ENCODE assay signal across 26 mouse cellular contexts in genomic region chr19:40355075-40355474, GRCm38 (mm10).
A peak's percentile ranks its signal among the peaks of the same experiment; 100 is the strongest.
DNase-seq lines count a peak whose midpoint lies in the region; ATAC-seq and TF ChIP-seq lines count a peak whose summit lies in the region.
"Had no signal": no experiment of that assay in that cellular context is flagged by ENCODE, and none has a peak within 500 bp of the region (broad histone marks: within the 10 kb centered on the region; RNA-seq: fewer than 3 reads in every experiment).

No protein-coding gene starts in this region.

- H3K9ac ChIP-seq in heart, embryonic 12.5 days: no peak overlapping the region
- no peak overlapping the region for H3K9ac ChIP-seq in heart, embryonic 11.5 days (ENCODE audit: low read depth, low read length)
- H3K9ac ChIP-seq in liver, embryonic 14.5 days (replicated peaks): no peak overlapping the region
- no peak overlapping the region for H3K9ac ChIP-seq in liver, embryonic 11.5 days (ENCODE audit: low read depth, low read length)
- H3K9ac ChIP-seq: liver, embryonic 13.5 days; midbrain, embryonic 13.5 days; neural tube, embryonic 13.5 days had no signal

- no peaks in the 10 kb centered on the region for H3K9me3 ChIP-seq in heart, embryonic 12.5 days (replicated peaks)
- no peaks in the 10 kb centered on the region for H3K9me3 ChIP-seq in heart, embryonic 11.5 days (replicated peaks; ENCODE audit: control insufficient read depth, low read length)
- H3K9me3 ChIP-seq in liver, embryonic 14.5 days (ENCODE audit: control insufficient read depth, low read length): no peaks in the 10 kb centered on the region
- H3K9me3 ChIP-seq in liver, embryonic 11.5 days (ENCODE audit: control insufficient read depth, low read length): no peaks in the 10 kb centered on the region
- H3K9me3 ChIP-seq: liver, embryonic 13.5 days; midbrain, embryonic 13.5 days; neural tube, embryonic 13.5 days had no signal

- 81% methylated on average over 3 of the region's 3 CpGs for WGBS in heart, embryonic 12.5 days
- WGBS in heart, embryonic 11.5 days (ENCODE audit: insufficient replicate concordance): 79% methylated on average over 3 of the region's 3 CpGs
- 69% methylated on average over 3 of the region's 3 CpGs for WGBS in liver, embryonic 14.5 days (ENCODE audit: insufficient replicate concordance)
- WGBS in liver, embryonic 11.5 days: 88% methylated on average over 3 of the region's 3 CpGs

- TF ChIP-seq EP300 in liver, embryonic 14.5 days (IDR thresholded peaks at IDR 0.05; ENCODE audit: low read depth): no peak

- peak; percentile 10; the same call in 1 of the 2 replicates for TF ChIP-seq CTCF in liver, embryonic 14.5 days (IDR thresholded peaks at IDR 0.05; ENCODE audit: low read depth)

- ATAC-seq in heart, embryonic 12.5 days (ENCODE audit: insufficient number of reproducible peaks, low FRiP score): no peak
- ATAC-seq in heart, embryonic 11.5 days (replicated peaks; ENCODE audit: insufficient number of reproducible peaks, low FRiP score, low TSS enrichment): no peak
- no peak for ATAC-seq in liver, embryonic 14.5 days (ENCODE audit: insufficient read depth)
- no peak for ATAC-seq in liver, embryonic 11.5 days (replicated peaks; ENCODE audit: low FRiP score)
- ATAC-seq: activated CD4-positive, CD25-positive, alpha-beta regulatory T cell, adult 4 months; forebrain, embryonic 16.5 days; hindbrain, embryonic 16.5 days; midbrain, embryonic 13.5 days had no signal

- H3K36me3 ChIP-seq in heart, embryonic 12.5 days: peaks cover 22% of the 10 kb centered on the region
- peaks cover 2% of the 10 kb centered on the region; the same call in 1 of the 2 replicates for H3K36me3 ChIP-seq in heart, embryonic 11.5 days (ENCODE audit: control insufficient read depth, insufficient read depth, low read length)
- peaks cover 4% of the 10 kb centered on the region; the same call in 1 of the 2 replicates for H3K36me3 ChIP-seq in liver, embryonic 14.5 days (replicated peaks; ENCODE audit: control insufficient read depth, insufficient read depth, low read depth)
- no peaks in the 10 kb centered on the region; the same call in 1 of the 2 replicates for H3K36me3 ChIP-seq in liver, embryonic 11.5 days (ENCODE audit: control insufficient read depth, insufficient read depth, low read length)

- H3K27me3 ChIP-seq in heart, embryonic 12.5 days (replicated peaks): no peaks in the 10 kb centered on the region
- H3K27me3 ChIP-seq in heart, embryonic 11.5 days (ENCODE audit: control insufficient read depth, insufficient read depth, low read length): no peaks in the 10 kb centered on the region
- H3K27me3 ChIP-seq in liver, embryonic 14.5 days (ENCODE audit: control insufficient read depth, insufficient read depth, low read length): no peaks in the 10 kb centered on the region
- no peaks in the 10 kb centered on the region for H3K27me3 ChIP-seq in liver, embryonic 11.5 days (replicated peaks; ENCODE audit: control insufficient read depth, insufficient read depth, low read length)
- H3K27me3 ChIP-seq: CH12.LX; liver, embryonic 13.5 days; midbrain, embryonic 13.5 days; neural tube, embryonic 13.5 days had no signal

- H3K4me2 ChIP-seq in heart, embryonic 12.5 days: no peak overlapping the region
- H3K4me2 ChIP-seq in heart, embryonic 11.5 days: no peak overlapping the region
- H3K4me2 ChIP-seq in liver, embryonic 14.5 days (ENCODE audit: low read depth): no peak overlapping the region
- no peak overlapping the region for H3K4me2 ChIP-seq in liver, embryonic 11.5 days
- H3K4me2 ChIP-seq: liver, embryonic 13.5 days; midbrain, embryonic 13.5 days; neural tube, embryonic 13.5 days had no signal

- peak overlapping the region; percentile 44; the same call in 1 of the 2 replicates for H3K27ac ChIP-seq in heart, embryonic 12.5 days (ENCODE audit: poor library complexity, severe bottlenecking)
- H3K27ac ChIP-seq in heart, embryonic 11.5 days (ENCODE audit: low read depth, low read length): no peak overlapping the region
- H3K27ac ChIP-seq in liver, embryonic 14.5 days: no peak overlapping the region
- no peak overlapping the region for H3K27ac ChIP-seq in liver, embryonic 11.5 days (ENCODE audit: low read depth, low read length)
- H3K27ac ChIP-seq: left cerebral cortex, adult 2 months; liver, embryonic 13.5 days; macrophage; midbrain, embryonic 13.5 days; neural tube, embryonic 13.5 days had no signal

- DNase-seq in adrenal gland, postnatal 10 days: peak; percentile 48
- no peak for DNase-seq in adrenal gland, adult 8-10 months
- DNase-seq in liver, embryonic 14.5 days (ENCODE audit: low read depth in 3 of 3, low spot score in 3 of 3): no peak
- DNase-seq in liver, embryonic 11.5 days (ENCODE audit: low spot score): no peak
- DNase-seq in urinary bladder, postnatal 4 days (ENCODE audit: low spot score in 2 of 2): no peak
- DNase-seq: adrenal gland, postnatal 36 days; cerebellum, adult 2 months; cerebellum, postnatal 14 days; gastrocnemius, postnatal 10 days; heart, postnatal 14 days; kidney, postnatal 14 days; left cerebral cortex, postnatal 4 days; liver, embryonic 13.5 days; lung, adult 2 months; lung, postnatal 10 days had no signal

- peaks cover 26% of the 10 kb centered on the region for H3K4me1 ChIP-seq in heart, embryonic 12.5 days (replicated peaks)
- H3K4me1 ChIP-seq in heart, embryonic 11.5 days (ENCODE audit: control insufficient read depth, insufficient read depth, low read length): peaks cover 18% of the 10 kb centered on the region
- H3K4me1 ChIP-seq in liver, embryonic 14.5 days (replicated peaks; ENCODE audit: control insufficient read depth in 2 of 2, insufficient read depth in 2 of 2, low read length in 1 of 2): no peaks in the 10 kb centered on the region
- no peaks in the 10 kb centered on the region; the same call in 1 of the 2 replicates for H3K4me1 ChIP-seq in liver, embryonic 11.5 days (replicated peaks; ENCODE audit: control insufficient read depth, insufficient read depth, low read length)
- H3K4me1 ChIP-seq: liver, embryonic 13.5 days had no signal

- H3K4me3 ChIP-seq in heart, embryonic 12.5 days: no peak overlapping the region
- H3K4me3 ChIP-seq in heart, embryonic 11.5 days (ENCODE audit: low read depth, low read length): no peak overlapping the region
- H3K4me3 ChIP-seq in liver, embryonic 14.5 days (ENCODE audit: insufficient read depth in 1 of 2, low read depth in 2 of 2, low read length in 2 of 2): no peak overlapping the region
- no peak overlapping the region for H3K4me3 ChIP-seq in liver, embryonic 11.5 days (ENCODE audit: low read depth, low read length)
- H3K4me3 ChIP-seq: erythroblast, embryonic 14.5 days; left cerebral cortex, adult 2 months; liver, embryonic 13.5 days; midbrain, embryonic 13.5 days; neural tube, embryonic 13.5 days had no signal
